Mouse (Mus musculus): ENCODE results near the gene Cfap70. TPM values are rescaled to one million over a fixed set of nuclear protein-coding genes. Genes with fewer than 3 reads are reported as not detected.

Gene Cfap70
- polyA plus RNA-seq (2015; fragmentation: Nextera tagmentation; extraction: Ambion mirVana) = 0.72 and 1.7 TPM in 2 replicates

DNA sequence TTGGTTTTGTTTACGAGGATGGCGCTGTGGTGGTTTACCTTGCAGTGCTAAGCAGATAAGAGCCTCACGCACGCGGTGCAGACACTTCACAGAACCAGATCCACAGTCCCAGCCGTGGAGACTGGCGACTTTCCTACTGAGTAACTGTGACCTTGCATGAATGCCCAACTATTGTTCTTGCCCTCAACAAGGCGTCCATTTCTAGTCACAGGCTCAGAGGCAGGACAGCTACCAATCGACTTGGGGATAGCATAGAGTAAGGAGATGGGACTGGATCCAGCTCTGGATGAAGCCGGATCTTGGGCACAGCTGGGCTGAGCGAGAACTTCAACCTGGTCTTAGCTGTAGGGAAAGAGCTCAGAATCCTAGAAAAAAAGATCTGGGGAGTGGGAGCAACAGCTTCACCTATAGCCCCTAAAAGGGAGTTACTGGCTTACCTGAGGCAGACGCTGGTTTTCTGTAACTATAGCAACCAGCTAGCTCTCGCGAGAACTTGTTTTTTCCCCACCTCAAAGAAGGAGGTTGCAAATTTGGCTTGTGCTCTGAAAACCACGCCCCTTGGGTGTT is at the start of gene Cfap70:
Gene Cfap70, minus strand, starts transcription at position 462 of the 567 bp plus-strand sequence.
- Histone ChIP-seq H3K9me3 (no peaks in the 10 kb centered on the region), H3K4me1 (0 out of 2 replicates have a peak, but pooled peaks cover 10% of the 10 kb centered on the region), H3K27me3 (replicated peaks) (no peaks in the 10 kb centered on the region), H3K27ac (peak within 1 kb of the TSS; percentile 54; the same call in 1 of the 2 replicates), H3K4me3 (peak within 1 kb of the TSS; percentile 43), H3K36me3 (replicated peaks) (no peaks in the 10 kb centered on the region), H3K9ac (peak within 1 kb of the TSS; percentile 37), H3K4me2 (peak within 1 kb of the TSS; percentile 67)
- ATAC-seq (replicated peaks) = peak; percentile 82
- WGBS = 2% methylated on average over 15 of the region's 15 CpGs

DNA sequence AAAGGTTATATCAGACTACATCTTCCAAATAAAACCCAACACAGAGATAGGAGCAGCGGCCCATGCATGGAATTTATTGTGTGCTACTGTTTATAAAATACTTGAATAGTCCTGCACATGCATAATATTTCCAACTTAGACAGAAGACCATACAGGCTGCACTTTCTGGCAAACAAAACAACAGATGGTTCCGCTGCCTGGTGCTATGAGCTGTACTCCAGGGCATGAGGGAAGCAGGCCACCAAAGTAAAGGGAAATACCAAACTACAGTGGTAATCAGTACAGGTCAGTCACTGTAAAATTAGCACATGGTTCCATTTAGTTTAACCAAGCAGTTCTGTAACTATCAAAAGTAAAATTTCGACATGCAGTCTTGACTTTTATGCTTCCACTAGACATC is 48.0 kb upstream of the Cfap70 start:
- H3K9me3 ChIP-seq = no peaks in the 10 kb centered on the region
- 93% methylated on average over 3 of the region's 3 CpGs for WGBS

DNA sequence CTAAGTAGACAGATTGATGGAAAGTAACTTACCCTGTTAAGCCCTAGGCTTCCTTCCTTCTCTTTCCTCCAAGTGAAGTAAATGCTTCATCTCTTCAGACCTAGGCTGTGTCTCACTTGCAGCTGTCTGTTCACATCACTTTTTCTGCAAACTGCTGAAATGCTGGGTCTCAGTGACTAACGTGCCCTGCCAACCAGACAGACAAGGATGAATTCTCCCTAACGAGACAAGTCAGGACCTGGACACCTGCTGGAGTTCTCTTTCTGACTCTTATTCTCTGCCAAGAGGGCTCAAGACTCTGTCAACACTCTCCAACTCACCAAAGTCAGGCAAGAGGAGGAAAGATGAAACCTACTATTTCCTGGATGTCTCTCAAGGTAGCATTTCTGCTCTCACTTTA is 44.6 kb upstream of the Cfap70 start, which contains the start of gene Mss51:
Gene Mss51, minus strand, starts transcription at position 299 of the 400 bp plus-strand sequence.
- Histone ChIP-seq H3K9me3 (no peaks in the 10 kb centered on the region), H3K36me3 (replicated peaks) (peaks cover 20% of the 10 kb centered on the region; the same call in 1 of the 2 replicates), H3K27ac (no peak within 1 kb of the TSS), H3K4me1 (no peaks in the 10 kb centered on the region), H3K9ac (no peak within 1 kb of the TSS), H3K4me3 (no peak within 1 kb of the TSS), H3K27me3 (replicated peaks) (no peaks in the 10 kb centered on the region), H3K4me2 (no peak within 1 kb of the TSS)
- 81% methylated on average over 2 of the region's 2 CpGs for WGBS
- ATAC-seq (replicated peaks) = no peak

More for the DNA sequence above, 48.0 kb upstream of the Cfap70 start:
- Histone ChIP-seq H3K27me3 (replicated peaks) (no peaks in the 10 kb centered on the region), H3K36me3 (replicated peaks) (peaks cover 15% of the 10 kb centered on the region; the same call in 1 of the 2 replicates), H3K4me1 (no peaks in the 10 kb centered on the region), H3K27ac (no peak overlapping the region), H3K9ac (no peak overlapping the region), H3K4me2 (no peak overlapping the region), H3K4me3 (no peak overlapping the region)
- no peak for ATAC-seq (replicated peaks)

- Histone ChIP-seq H3K27me3 (replicated peaks) (no peaks in the 10 kb centered on the region), H3K36me3 (replicated peaks) (0 out of 2 replicates have a peak, but pooled peaks cover 7% of the 10 kb centered on the region), H3K4me1 (no peaks in the 10 kb centered on the region), H3K4me3 (no peak overlapping the region), H3K4me2 (no peak overlapping the region), H3K9me3 (no peaks in the 10 kb centered on the region), H3K9ac (no peak overlapping the region), H3K27ac (no peak overlapping the region)
- 95% methylated on average over 5 of the region's 5 CpGs for WGBS
- no peak for ATAC-seq (replicated peaks)
Observed at GRCm38 (mm10) chr14:20486031-20486430, 34.0 kb upstream of the Cfap70 start.

DNA sequence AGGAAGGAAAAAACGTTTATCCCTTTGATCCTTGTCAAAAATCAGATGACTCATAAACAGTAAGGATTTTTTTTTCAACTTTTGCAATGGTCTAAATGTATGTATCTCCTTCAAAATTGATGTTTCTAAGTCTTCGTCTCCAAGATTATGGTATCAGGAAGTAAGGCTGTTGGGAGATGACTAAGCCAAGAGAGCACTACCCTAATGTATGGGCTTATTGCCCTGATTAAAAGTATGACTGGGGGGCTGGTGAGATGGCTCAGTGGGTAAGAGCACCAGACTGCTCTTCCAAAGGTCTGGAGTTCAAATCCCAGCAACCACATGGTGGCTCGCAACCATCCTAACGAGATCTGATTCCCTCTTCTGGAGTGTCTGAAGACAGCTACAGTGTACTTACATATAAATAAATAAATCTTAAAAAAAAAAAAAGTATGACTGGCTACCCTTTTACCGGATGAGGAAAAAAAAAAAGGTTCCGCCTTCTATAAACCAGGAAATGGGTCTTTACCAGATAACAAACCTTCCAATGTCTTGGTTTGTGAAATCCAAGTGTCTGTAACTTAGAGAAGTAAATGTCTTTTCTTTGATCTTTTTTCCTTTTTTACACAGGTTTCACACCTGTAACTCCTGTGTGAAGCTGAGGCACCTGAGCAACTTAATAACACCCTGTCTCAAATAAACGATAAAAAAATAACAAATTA is 30.2 kb upstream of the Cfap70 start:
- 0 out of 2 replicates have a peak, but pooled peaks cover 5% of the 10 kb centered on the region for H3K36me3 ChIP-seq (replicated peaks)
- H3K9ac ChIP-seq = no peak overlapping the region
- peaks cover 9% of the 10 kb centered on the region for H3K4me1 ChIP-seq
- WGBS = 89% methylated on average over 7 of the region's 7 CpGs
- no peaks in the 10 kb centered on the region for H3K9me3 ChIP-seq
- no peaks in the 10 kb centered on the region for H3K27me3 ChIP-seq (replicated peaks)
- H3K4me3 ChIP-seq = no peak overlapping the region
- no peak overlapping the region for H3K27ac ChIP-seq
- no peak overlapping the region for H3K4me2 ChIP-seq
- ATAC-seq (replicated peaks) = no peak

GRCm38 (mm10) chr14:20481211-20481610 is 29.2 kb upstream of the Cfap70 start:
- Histone ChIP-seq H3K9me3 (no peaks in the 10 kb centered on the region), H3K9ac (no peak overlapping the region), H3K27me3 (replicated peaks) (no peaks in the 10 kb centered on the region), H3K27ac (no peak overlapping the region), H3K4me2 (no peak overlapping the region), H3K4me3 (no peak overlapping the region), H3K4me1 (peaks cover 9% of the 10 kb centered on the region), H3K36me3 (replicated peaks) (0 out of 2 replicates have a peak, but pooled peaks cover 5% of the 10 kb centered on the region)
- no peak for ATAC-seq (replicated peaks)
- 29% methylated on average over 5 of the region's 5 CpGs for WGBS

GRCm38 (mm10) chr14:20480195-20480579 is 28.2 kb upstream of the Cfap70 start:
- ATAC-seq (replicated peaks) = no peak
- 52% methylated on average over 1 of the region's 1 CpGs for WGBS

DNA sequence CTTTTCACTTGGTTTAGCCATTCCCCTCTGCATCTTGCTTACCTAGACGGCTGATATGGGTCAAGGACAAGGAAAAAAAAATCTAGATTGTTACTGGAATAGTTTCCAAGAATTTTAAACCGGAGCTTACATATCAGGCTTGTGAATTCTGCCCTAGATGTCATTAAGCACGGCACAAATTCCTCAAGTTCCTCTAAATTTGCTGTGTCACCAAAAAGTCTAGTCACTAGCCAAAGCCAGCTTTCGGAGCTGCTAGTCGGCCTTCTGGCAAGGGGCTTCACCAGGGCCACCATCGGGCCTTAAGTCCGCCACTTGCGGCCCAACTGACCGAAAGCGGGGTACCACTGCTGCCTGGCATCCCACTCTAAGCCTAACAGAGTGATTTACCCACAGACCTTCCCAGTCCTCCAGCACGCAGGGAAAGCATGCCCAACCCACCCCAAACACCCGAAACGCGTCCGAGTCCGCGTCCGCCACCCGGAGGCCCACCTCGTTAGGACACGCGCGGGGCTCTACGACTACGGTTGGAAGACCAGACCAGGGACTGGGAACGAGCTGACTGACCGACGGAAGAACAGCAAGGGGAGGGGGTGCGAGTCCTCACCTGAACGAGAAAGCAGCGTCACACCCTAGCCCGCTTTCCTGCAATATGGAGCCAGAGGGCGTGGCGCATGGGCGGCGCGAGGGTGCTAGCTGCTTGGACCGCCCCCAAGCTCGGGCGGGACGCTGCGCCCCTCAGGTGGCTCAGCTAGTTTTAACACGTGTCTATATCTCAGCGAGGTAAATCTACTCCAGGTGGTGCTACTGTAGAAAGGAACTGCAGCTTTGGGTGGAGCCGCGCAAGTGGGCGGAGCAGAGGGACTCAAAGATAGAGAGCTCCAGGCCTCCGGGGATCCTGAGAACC is 27.5 kb upstream of the Cfap70 start, which contains the start of gene Anxa7:
Gene Anxa7, minus strand, starts transcription at position 843 of the 904 bp plus-strand sequence.
- H3K9me3 ChIP-seq = no peaks in the 10 kb centered on the region
- H3K36me3 ChIP-seq (replicated peaks) = no peaks in the 10 kb centered on the region
- H3K4me1 ChIP-seq = peaks cover 9% of the 10 kb centered on the region
- H3K27me3 ChIP-seq (replicated peaks) = no peaks in the 10 kb centered on the region
- H3K4me2 ChIP-seq = peak within 1 kb of the TSS; percentile 73
- H3K9ac ChIP-seq = peak within 1 kb of the TSS; percentile 46
- peak within 1 kb of the TSS; percentile 57 for H3K4me3 ChIP-seq
- H3K27ac ChIP-seq = no peak within 1 kb of the TSS
- 2% methylated on average over 48 of the region's 48 CpGs for WGBS
- ATAC-seq (replicated peaks) = peak; percentile 86

More at GRCm38 (mm10) chr14:20480195-20480579, 28.2 kb upstream of the Cfap70 start:
- H3K9me3 ChIP-seq = no peaks in the 10 kb centered on the region
- peak overlapping the region; percentile 73 for H3K4me2 ChIP-seq
- peaks cover 9% of the 10 kb centered on the region for H3K4me1 ChIP-seq
- no peaks in the 10 kb centered on the region for H3K27me3 ChIP-seq (replicated peaks)
- H3K27ac ChIP-seq = no peak overlapping the region
- H3K36me3 ChIP-seq (replicated peaks) = 0 out of 2 replicates have a peak, but pooled peaks cover 5% of the 10 kb centered on the region
- peak overlapping the region; percentile 46; the same call in 1 of the 2 replicates for H3K9ac ChIP-seq
- H3K4me3 ChIP-seq = peak overlapping the region; percentile 57

GRCm38 (mm10) chr14:20478801-20479200 is 26.8 kb upstream of the Cfap70 start:
- no peak for ATAC-seq (replicated peaks)
- Histone ChIP-seq H3K4me2 (peak overlapping the region; percentile 73), H3K9me3 (no peaks in the 10 kb centered on the region), H3K27ac (no peak overlapping the region), H3K36me3 (replicated peaks) (no peaks in the 10 kb centered on the region), H3K27me3 (replicated peaks) (no peaks in the 10 kb centered on the region), H3K4me3 (peak overlapping the region; percentile 57), H3K9ac (peak overlapping the region; percentile 46; the same call in 1 of the 2 replicates), H3K4me1 (peaks cover 9% of the 10 kb centered on the region)
- WGBS = 35% methylated on average over 7 of the region's 7 CpGs

GRCm38 (mm10) chr14:20478385-20478784 is 26.4 kb upstream of the Cfap70 start:
- WGBS = 64% methylated on average over 3 of the region's 3 CpGs
- Histone ChIP-seq H3K27ac (no peak overlapping the region), H3K36me3 (replicated peaks) (no peaks in the 10 kb centered on the region), H3K4me2 (no peak overlapping the region), H3K27me3 (replicated peaks) (no peaks in the 10 kb centered on the region), H3K9ac (no peak overlapping the region), H3K4me1 (peaks cover 9% of the 10 kb centered on the region), H3K9me3 (no peaks in the 10 kb centered on the region), H3K4me3 (no peak overlapping the region)
- ATAC-seq (replicated peaks) = no peak

GRCm38 (mm10) chr14:20477261-20478025 is 25.4 kb upstream of the Cfap70 start:
- H3K27me3 ChIP-seq (replicated peaks) = no peaks in the 10 kb centered on the region
- WGBS = 45% methylated on average over 4 of the region's 4 CpGs
- peaks cover 9% of the 10 kb centered on the region for H3K4me1 ChIP-seq
- no peak overlapping the region for H3K27ac ChIP-seq
- no peak for ATAC-seq (replicated peaks)
- no peaks in the 10 kb centered on the region for H3K9me3 ChIP-seq
- no peaks in the 10 kb centered on the region for H3K36me3 ChIP-seq (replicated peaks)
- H3K4me3 ChIP-seq = no peak overlapping the region
- no peak overlapping the region for H3K4me2 ChIP-seq
- H3K9ac ChIP-seq = no peak overlapping the region

Data from midbrain, embryonic 15.5 days (tissue).